Mouse (Mus musculus): ENCODE results near the gene Srpk2.

DNA sequence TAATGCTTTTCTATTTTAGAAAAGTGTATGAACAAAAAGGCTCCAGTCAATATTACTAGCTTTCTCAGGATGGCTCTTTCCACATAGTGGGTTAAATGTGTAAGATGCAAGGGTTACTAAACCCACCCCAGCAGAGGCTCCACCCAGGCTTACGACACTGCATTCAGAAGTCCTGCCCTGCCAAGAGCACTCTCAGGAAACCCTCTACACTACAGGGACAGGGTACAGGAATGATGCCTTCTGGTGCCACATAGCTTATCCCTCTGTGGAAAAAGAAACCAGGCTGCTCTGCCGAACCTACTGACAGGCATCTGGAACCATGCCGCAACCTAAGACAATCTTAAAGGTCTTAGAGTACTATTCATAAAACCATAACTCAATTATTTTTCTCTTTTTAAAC, 71.6 kb downstream of the Srpk2 start:
- TF ChIP-seq CTCF (conservative IDR thresholded peaks at IDR 0.05; ENCODE audit: low read length) (no peak), NANOG (IDR thresholded peaks at IDR 0.05; ENCODE audit: borderline replicate concordance, low read length) (no peak), POU5F1 (IDR thresholded peaks at IDR 0.05; ENCODE audit: borderline replicate concordance, low read length) (no peak)

All from E14TG2a.4 (cell line).